Mouse (Mus musculus) liver, embryonic 12.5 days (tissue): ENCODE measurements around the gene Kansl1l. TPM values are rescaled to one million over a fixed set of nuclear protein-coding genes. Genes with fewer than 3 reads are reported as not detected.
A peak's percentile ranks its signal among the peaks of the same experiment; 100 is the strongest.

Experiments used
- ATAC-seq: fragments of 200-750 bp; cut with Nextera tagmentation; 2 replicates; pipeline ENCODE4 v1.8.0; 2017; ENCODE audit warnings: moderate number of reproducible peaks, mild to moderate bottlenecking, moderate library complexity
- H3K27ac ChIP-seq: fragments of 300-500 bp; sonication (generic); 2 replicates; pipeline ENCODE4 v1.5.1; 2016; ENCODE audit warnings: mild to moderate bottlenecking
- H3K27me3 ChIP-seq: fragments of 300-500 bp; sonication (generic); replicated peaks from 2 replicates; pipeline ENCODE4 v1.6.1; 2016; ENCODE audit warnings: mild to moderate bottlenecking, moderate library complexity
- H3K36me3 ChIP-seq: fragments of 300-500 bp; sonication (generic); 2 replicates; pipeline ENCODE4 v1.6.1; 2016; ENCODE audit warnings: mild to moderate bottlenecking, moderate library complexity
- H3K4me1 ChIP-seq: fragments of 300-500 bp; sonication (generic); 2 replicates; pipeline ENCODE4 v1.6.1; 2016
- H3K4me2 ChIP-seq: fragments of 300-500 bp; sonication (generic); 2 replicates; pipeline ENCODE4 v1.6.1; 2016; ENCODE audit warnings: mild to moderate bottlenecking, moderate library complexity
- H3K4me3 ChIP-seq: fragments of 300-500 bp; sonication (generic); 2 replicates; pipeline ENCODE4 v1.5.1; 2016; ENCODE audit warnings: mild to moderate bottlenecking, moderate library complexity
- H3K9ac ChIP-seq: fragments of 300-500 bp; sonication (generic); 2 replicates; pipeline ENCODE4 v1.6.1; 2016; ENCODE audit warnings: mild to moderate bottlenecking, moderate library complexity
- H3K9me3 ChIP-seq: fragments of 300-500 bp; sonication (generic); replicated peaks from 2 replicates; pipeline ENCODE4 v1.6.1; 2016; ENCODE audit warnings: mild to moderate bottlenecking, moderate library complexity
- WGBS: fragments of 180-500 bp; shearing (Covaris S2); methylation state at CpG from one replicate; pipeline ENCODE4 v1.1.7; 2016; ENCODE audit not compliant: insufficient replicate concordance; 5-methylcytosine and 5-hydroxymethylcytosine counted together
- polyA plus RNA-seq: library from polyadenylated mRNA; unstranded; fragments of >200 nt; fragmentation: Nextera tagmentation; extraction: Ambion mirVana; gene quantifications from 2 replicates; pipeline ENCODE4 v1.2.1, GENCODE M21; 2016

Gene Kansl1l
- polyA plus RNA-seq, 1 experiment from 2014 or later = 4.5 TPM

GRCm38 (mm10) chr1:66839135-66839534 is 21.8 kb upstream of the Kansl1l start:
- 0 out of 2 replicates have a peak, but pooled peaks have one; percentile 35 for ATAC-seq
- H3K4me2 ChIP-seq = no peak overlapping the region

GRCm38 (mm10) chr1:66838184-66839042 is 21.1 kb upstream of the Kansl1l start:
- no peaks in the 10 kb centered on the region for H3K9me3 ChIP-seq
- H3K4me2 ChIP-seq = peak overlapping the region; percentile 32
- H3K36me3 ChIP-seq = peaks cover 52% of the 10 kb centered on the region
- H3K27me3 ChIP-seq = no peaks in the 10 kb centered on the region
- WGBS = 52% methylated on average over 16 of the region's 16 CpGs
- H3K9ac ChIP-seq = no peak overlapping the region
- peaks cover 3% of the 10 kb centered on the region; the same call in 1 of the 2 replicates for H3K4me1 ChIP-seq
- ATAC-seq = peak; percentile 27; the same call in 1 of the 2 replicates
- H3K4me3 ChIP-seq = 0 out of 2 replicates have a peak overlapping the region, but pooled peaks have one; percentile 22
- H3K27ac ChIP-seq = no peak overlapping the region

More at GRCm38 (mm10) chr1:66839135-66839534, 21.8 kb upstream of the Kansl1l start:
- peaks cover 3% of the 10 kb centered on the region; the same call in 1 of the 2 replicates for H3K4me1 ChIP-seq
- H3K27me3 ChIP-seq = no peaks in the 10 kb centered on the region
- WGBS = 41% methylated on average over 1 of the region's 1 CpGs
- H3K4me3 ChIP-seq = no peak overlapping the region
- H3K9me3 ChIP-seq = no peaks in the 10 kb centered on the region
- H3K27ac ChIP-seq = no peak overlapping the region
- H3K36me3 ChIP-seq = peaks cover 50% of the 10 kb centered on the region
- no peak overlapping the region for H3K9ac ChIP-seq

GRCm38 (mm10) chr1:66837207-66837606 is 19.8 kb upstream of the Kansl1l start:
- no peak for ATAC-seq
- no peak overlapping the region for H3K9ac ChIP-seq
- 77% methylated on average over 3 of the region's 3 CpGs for WGBS

GRCm38 (mm10) chr1:66832636-66833165 is 15.3 kb upstream of the Kansl1l start:
- Histone ChIP-seq H3K27me3 (no peaks in the 10 kb centered on the region), H3K27ac (no peak overlapping the region), H3K4me3 (no peak overlapping the region), H3K4me2 (no peak overlapping the region), H3K36me3 (peaks cover 22% of the 10 kb centered on the region), H3K4me1 (no peaks in the 10 kb centered on the region), H3K9ac (no peak overlapping the region), H3K9me3 (no peaks in the 10 kb centered on the region)
- WGBS = 71% methylated on average over 7 of the region's 7 CpGs
- ATAC-seq = no peak

More at GRCm38 (mm10) chr1:66837207-66837606, 19.8 kb upstream of the Kansl1l start:
- Histone ChIP-seq H3K27me3 (no peaks in the 10 kb centered on the region), H3K4me1 (peaks cover 3% of the 10 kb centered on the region; the same call in 1 of the 2 replicates), H3K4me3 (no peak overlapping the region), H3K4me2 (no peak overlapping the region), H3K9me3 (no peaks in the 10 kb centered on the region), H3K27ac (no peak overlapping the region), H3K36me3 (peaks cover 41% of the 10 kb centered on the region)

- Histone ChIP-seq H3K4me3 (no peak overlapping the region), H3K9me3 (no peaks in the 10 kb centered on the region), H3K4me2 (no peak overlapping the region), H3K36me3 (peaks cover 19% of the 10 kb centered on the region), H3K27me3 (no peaks in the 10 kb centered on the region), H3K27ac (no peak overlapping the region), H3K9ac (no peak overlapping the region), H3K4me1 (0 out of 2 replicates have a peak, but pooled peaks cover under 1% of the 10 kb centered on the region)
- no peak for ATAC-seq
- WGBS = 76% methylated on average over 9 of the region's 9 CpGs
Observed at GRCm38 (mm10) chr1:66831824-66832600, 14.7 kb upstream of the Kansl1l start.

GRCm38 (mm10) chr1:66829400-66830080 is 12.2 kb upstream of the Kansl1l start:
- Histone ChIP-seq H3K4me1 (0 out of 2 replicates have a peak, but pooled peaks cover 3% of the 10 kb centered on the region), H3K4me2 (no peak overlapping the region), H3K27ac (no peak overlapping the region), H3K4me3 (no peak overlapping the region), H3K27me3 (no peaks in the 10 kb centered on the region), H3K9me3 (no peaks in the 10 kb centered on the region), H3K36me3 (peaks cover 4% of the 10 kb centered on the region), H3K9ac (no peak overlapping the region)
- WGBS = 81% methylated on average over 9 of the region's 9 CpGs
- no peak for ATAC-seq

- ATAC-seq = no peak
- Histone ChIP-seq H3K36me3 (no peaks in the 10 kb centered on the region), H3K9ac (no peak overlapping the region), H3K4me2 (no peak overlapping the region), H3K9me3 (no peaks in the 10 kb centered on the region), H3K4me3 (no peak overlapping the region), H3K4me1 (peaks cover 5% of the 10 kb centered on the region), H3K27ac (no peak overlapping the region), H3K27me3 (no peaks in the 10 kb centered on the region)
- WGBS = 78% methylated on average over 9 of the region's 9 CpGs
Observed at GRCm38 (mm10) chr1:66821966-66822365, 4.6 kb upstream of the Kansl1l start.

GRCm38 (mm10) chr1:66820241-66820640 is 2.9 kb upstream of the Kansl1l start:
- WGBS = 12% methylated on average over 7 of the region's 7 CpGs
- ATAC-seq = no peak
- H3K36me3 ChIP-seq = no peaks in the 10 kb centered on the region

GRCm38 (mm10) chr1:66817865-66818315 is 528 bp upstream of the Kansl1l start:
- H3K36me3 ChIP-seq = no peaks in the 10 kb centered on the region
- under 1% methylated on average over 20 of the region's 20 CpGs for WGBS
- peak overlapping the region; percentile 87 for H3K4me3 ChIP-seq
- peak overlapping the region; percentile 97 for H3K27ac ChIP-seq
- no peaks in the 10 kb centered on the region for H3K27me3 ChIP-seq
- peak overlapping the region; percentile 90 for H3K9ac ChIP-seq
- peak overlapping the region; percentile 79 for H3K4me2 ChIP-seq
- peak; percentile 58 for ATAC-seq
- no peaks in the 10 kb centered on the region for H3K9me3 ChIP-seq
- H3K4me1 ChIP-seq = peaks cover 18% of the 10 kb centered on the region

More at GRCm38 (mm10) chr1:66820241-66820640, 2.9 kb upstream of the Kansl1l start:
- Histone ChIP-seq H3K9ac (no peak overlapping the region), H3K27ac (no peak overlapping the region), H3K4me1 (peaks cover 9% of the 10 kb centered on the region), H3K27me3 (no peaks in the 10 kb centered on the region), H3K9me3 (no peaks in the 10 kb centered on the region), H3K4me3 (no peak overlapping the region), H3K4me2 (no peak overlapping the region)

GRCm38 (mm10) chr1:66816837-66817452 is 417 bp downstream of the Kansl1l start:
- Histone ChIP-seq H3K27me3 (no peaks in the 10 kb centered on the region), H3K9ac (peak overlapping the region; percentile 90), H3K9me3 (no peaks in the 10 kb centered on the region), H3K4me2 (peak overlapping the region; percentile 79), H3K36me3 (no peaks in the 10 kb centered on the region), H3K4me3 (peak overlapping the region; percentile 87), H3K27ac (peak overlapping the region; percentile 97), H3K4me1 (peaks cover 18% of the 10 kb centered on the region)
- under 1% methylated on average over 54 of the region's 63 CpGs for WGBS
- ATAC-seq = peak; percentile 77
